Mouse (Mus musculus) forebrain, embryonic 16.5 days (tissue): ENCODE results near the gene Gm34653. TPM values are rescaled to one million over a fixed set of nuclear protein-coding genes. Genes with fewer than 3 reads are reported as not detected.
"Not testable (repeated sequence)": the region's sequence is repeated elsewhere in the genome, so short reads cannot be mapped to it uniquely, and the experiment has no call there.

Experiments used
- ATAC-seq: fragments of 200-750 bp; cut with Nextera tagmentation; 2 replicates; pipeline ENCODE4 v1.8.0; 2017; ENCODE audit warnings: mild to moderate bottlenecking, moderate library complexity
- H3K27ac ChIP-seq: fragments of 300-500 bp; sonication (generic); 2 replicates; pipeline ENCODE4 v1.5.1; 2014; ENCODE audit warnings: low read length, control low read depth
- H3K27me3 ChIP-seq: fragments of 300-500 bp; sonication (generic); replicated peaks from 2 replicates; pipeline ENCODE4 v1.6.1; 2014; ENCODE audit warnings: low read length; ENCODE audit not compliant: control insufficient read depth, insufficient read depth
- H3K36me3 ChIP-seq: fragments of 300-500 bp; sonication (generic); 2 replicates; pipeline ENCODE4 v1.6.1; 2014; ENCODE audit not compliant: control insufficient read depth, insufficient read depth
- H3K4me1 ChIP-seq: fragments of 300-500 bp; sonication (generic); replicated peaks from 2 replicates; pipeline ENCODE4 v1.6.1; 2014; ENCODE audit warnings: low read length; ENCODE audit not compliant: control insufficient read depth, insufficient read depth
- H3K4me2 ChIP-seq: fragments of 300-500 bp; sonication (generic); 2 replicates; pipeline ENCODE4 v1.6.1; 2014; ENCODE audit warnings: mild to moderate bottlenecking, low read length, control low read depth
- H3K4me3 ChIP-seq: fragments of 300-500 bp; sonication (generic); replicated peaks from 2 replicates; pipeline ENCODE4 v1.5.1; 2014; ENCODE audit warnings: mild to moderate bottlenecking, low read length, control low read depth
- H3K9ac ChIP-seq: fragments of 300-500 bp; sonication (generic); replicated peaks from 2 replicates; pipeline ENCODE4 v1.6.1; 2014; ENCODE audit warnings: low read depth, low read length, control low read depth
- H3K9me3 ChIP-seq: fragments of 300-500 bp; sonication (generic); 2 replicates; pipeline ENCODE4 v1.6.1; 2016; ENCODE audit warnings: low read length; ENCODE audit not compliant: control insufficient read depth
- WGBS: fragments of 180-500 bp; shearing (Covaris S2); extraction: QIAGEN DNeasy Blood & Tissue Kit; methylation state at CpG from one replicate; pipeline ENCODE4 v1.1.7; 2014; 5-methylcytosine and 5-hydroxymethylcytosine counted together
- polyA plus RNA-seq: library from polyadenylated mRNA; unstranded; fragments of >200 nt; fragmentation: Nextera tagmentation; extraction: Ambion mirVana; gene quantifications from 2 replicates; pipeline ENCODE4 v1.2.1, GENCODE M21; 2015

Gene Gm34653
- polyA plus RNA-seq, 1 experiment from 2014 or later = not detected

GRCm38 (mm10) chr2:34800371-34800770 lies 32.4 kb upstream of the Gm34653 start:
- Histone ChIP-seq H3K36me3 (no peaks in the 10 kb centered on the region), H3K4me2 (no peak overlapping the region), H3K4me1 (peaks cover 20% of the 10 kb centered on the region), H3K27me3 (no peaks in the 10 kb centered on the region), H3K4me3 (no peak overlapping the region), H3K27ac (no peak overlapping the region), H3K9me3 (no peaks in the 10 kb centered on the region), H3K9ac (no peak overlapping the region)
- whole genome bisulfite sequencing = 85% methylated on average over 7 of the region's 7 CpGs
- no peak for ATAC-seq

DNA sequence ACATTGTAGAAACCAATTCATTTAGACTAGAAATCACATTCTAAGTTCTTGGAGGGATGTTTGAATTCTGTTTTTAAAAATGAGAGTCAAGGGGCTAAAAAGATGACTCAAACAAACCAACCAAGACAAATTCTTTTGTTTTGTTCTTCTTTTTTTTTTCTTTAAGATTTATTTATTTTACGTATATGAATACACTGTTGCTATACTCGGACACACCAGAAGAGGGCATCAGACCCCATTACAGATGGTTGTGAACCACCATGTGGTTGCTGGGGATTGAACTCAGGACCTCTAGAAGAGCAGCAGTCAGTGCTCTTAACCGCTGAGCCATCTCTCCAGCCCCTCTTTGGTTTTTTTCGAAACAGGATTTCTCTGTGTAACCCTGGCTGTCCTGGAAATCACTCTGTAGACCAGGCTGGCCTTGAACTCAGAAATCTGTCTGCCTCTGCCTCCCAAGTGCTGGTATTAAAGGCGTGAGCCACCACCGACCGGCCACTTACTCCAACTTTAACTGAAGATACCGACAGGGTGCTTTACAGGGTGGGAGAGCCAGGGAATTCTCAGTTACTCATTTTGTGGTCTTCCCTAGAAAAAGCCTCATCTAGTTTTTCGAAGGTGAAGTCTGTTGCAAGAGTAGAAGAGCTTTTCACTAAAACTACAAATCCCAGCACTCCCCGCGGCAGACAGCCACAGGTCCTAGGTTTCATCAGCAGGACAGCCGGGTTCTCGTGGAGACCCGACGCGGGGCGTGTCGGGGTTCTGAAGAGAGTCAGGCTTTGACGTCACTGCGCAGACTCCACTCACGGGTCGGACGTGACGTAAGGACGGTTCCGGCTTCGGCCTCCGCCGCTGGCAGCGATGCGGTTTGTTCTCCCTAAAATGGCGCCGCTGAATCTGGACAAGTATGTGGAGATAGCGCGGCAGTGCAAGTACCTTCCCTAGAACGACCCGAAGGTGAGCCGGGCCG lies 31.0 kb upstream of the Gm34653 start:
- peaks cover 20% of the 10 kb centered on the region for H3K4me1 ChIP-seq
- no peaks in the 10 kb centered on the region; the same call in 1 of the 2 replicates for H3K36me3 ChIP-seq
- peak overlapping the region; percentile 62 for H3K4me3 ChIP-seq
- no peaks in the 10 kb centered on the region for H3K9me3 ChIP-seq
- H3K9ac ChIP-seq = peak overlapping the region; percentile 75
- H3K27ac ChIP-seq = peak overlapping the region; percentile 87
- ATAC-seq = peak; percentile 98
- no peaks in the 10 kb centered on the region for H3K27me3 ChIP-seq
- H3K4me2 ChIP-seq = peak overlapping the region; percentile 28; the same call in 1 of the 2 replicates
- 5% methylated on average over 39 of the region's 39 CpGs for WGBS

- peak overlapping the region; percentile 87 for H3K27ac ChIP-seq
- peak overlapping the region; percentile 75 for H3K9ac ChIP-seq
- not testable (repeated sequence) for H3K36me3 ChIP-seq, H3K27me3 ChIP-seq, H3K9me3 ChIP-seq
- peaks cover 20% of the 10 kb centered on the region for H3K4me1 ChIP-seq
- peak; percentile 53 for ATAC-seq
- peak overlapping the region; percentile 62 for H3K4me3 ChIP-seq
- WGBS = under 1% methylated on average over 25 of the region's 32 CpGs
- H3K4me2 ChIP-seq = peak overlapping the region; percentile 91
Observed at GRCm38 (mm10) chr2:34802565-34803245, 30.1 kb upstream of the Gm34653 start.

DNA sequence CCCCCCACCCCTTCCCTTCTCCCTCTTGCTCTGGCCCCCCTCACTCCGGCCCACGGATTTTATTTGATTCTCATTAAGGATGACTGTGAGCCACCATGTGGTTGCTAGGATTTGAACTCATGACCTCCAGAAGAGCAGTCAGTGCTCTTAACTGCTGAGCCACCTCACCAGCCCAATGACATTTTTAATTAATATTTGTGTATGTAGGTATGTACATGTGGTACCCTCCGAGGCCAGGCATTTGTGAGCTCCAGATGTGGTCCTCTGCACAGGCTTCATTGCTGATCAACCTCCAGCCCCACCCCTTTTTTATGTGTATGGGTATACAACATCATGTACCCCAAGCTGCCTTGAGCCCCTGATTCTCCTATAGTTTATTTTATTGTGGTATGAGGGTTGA lies 29.1 kb upstream of the Gm34653 start:
- no peak overlapping the region for H3K9ac ChIP-seq

DNA sequence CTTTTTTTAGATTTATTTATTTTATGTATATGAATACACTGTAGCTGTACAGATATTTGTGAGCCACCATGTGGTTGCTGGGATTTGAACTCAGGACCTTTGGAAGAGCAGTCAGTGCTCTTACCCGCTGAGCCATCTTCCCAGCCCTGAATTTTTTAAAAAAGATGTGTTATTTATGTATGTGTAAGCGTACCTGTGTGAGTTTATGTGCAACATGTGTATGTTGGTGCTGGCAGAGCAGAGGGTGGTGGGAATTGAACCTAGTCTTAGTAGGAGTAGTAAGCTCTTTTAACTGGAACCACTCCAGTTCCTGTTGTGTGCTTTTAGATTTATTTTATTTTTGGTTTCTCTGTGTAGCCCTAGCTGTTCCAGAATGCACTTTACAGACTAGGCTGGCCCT lies 28.6 kb upstream of the Gm34653 start:
- no peak for ATAC-seq
- H3K9me3 ChIP-seq = no peaks in the 10 kb centered on the region
- no peak overlapping the region for H3K27ac ChIP-seq
- H3K27me3 ChIP-seq = no peaks in the 10 kb centered on the region
- no peak overlapping the region for H3K9ac ChIP-seq
- H3K4me2 ChIP-seq = no peak overlapping the region
- H3K4me3 ChIP-seq = no peak overlapping the region
- no peaks in the 10 kb centered on the region; the same call in 1 of the 2 replicates for H3K36me3 ChIP-seq
- peaks cover 17% of the 10 kb centered on the region for H3K4me1 ChIP-seq
- WGBS = 93% methylated on average over 2 of the region's 2 CpGs

More for the DNA sequence above, 29.1 kb upstream of the Gm34653 start:
- no peak for ATAC-seq
- no peak overlapping the region for H3K27ac ChIP-seq
- peak overlapping the region; percentile 36 for H3K4me2 ChIP-seq
- H3K27me3 ChIP-seq = no peaks in the 10 kb centered on the region
- no peaks in the 10 kb centered on the region; the same call in 1 of the 2 replicates for H3K36me3 ChIP-seq
- no peaks in the 10 kb centered on the region for H3K9me3 ChIP-seq
- no peak overlapping the region for H3K4me3 ChIP-seq
- H3K4me1 ChIP-seq = peaks cover 20% of the 10 kb centered on the region
- WGBS = 79% methylated on average over 3 of the region's 3 CpGs

GRCm38 (mm10) chr2:34804815-34805214 lies 28.0 kb upstream of the Gm34653 start:
- Histone ChIP-seq H3K4me2 (no peak overlapping the region), H3K9me3 (no peaks in the 10 kb centered on the region), H3K4me3 (no peak overlapping the region), H3K36me3 (no peaks in the 10 kb centered on the region; the same call in 1 of the 2 replicates), H3K9ac (no peak overlapping the region), H3K27ac (no peak overlapping the region), H3K27me3 (no peaks in the 10 kb centered on the region), H3K4me1 (peaks cover 14% of the 10 kb centered on the region)
- ATAC-seq = no peak
- 75% methylated on average over 1 of the region's 1 CpGs for WGBS

- Histone ChIP-seq H3K4me2 (no peak overlapping the region), H3K4me3 (no peak overlapping the region), H3K27ac (no peak overlapping the region), H3K9me3 (no peaks in the 10 kb centered on the region), H3K4me1 (peaks cover 12% of the 10 kb centered on the region), H3K9ac (no peak overlapping the region), H3K27me3 (no peaks in the 10 kb centered on the region), H3K36me3 (no peaks in the 10 kb centered on the region; the same call in 1 of the 2 replicates)
- no peak for ATAC-seq
- 93% methylated on average over 10 of the region's 10 CpGs for WGBS
Observed at GRCm38 (mm10) chr2:34805364-34805950, 27.4 kb upstream of the Gm34653 start.

DNA sequence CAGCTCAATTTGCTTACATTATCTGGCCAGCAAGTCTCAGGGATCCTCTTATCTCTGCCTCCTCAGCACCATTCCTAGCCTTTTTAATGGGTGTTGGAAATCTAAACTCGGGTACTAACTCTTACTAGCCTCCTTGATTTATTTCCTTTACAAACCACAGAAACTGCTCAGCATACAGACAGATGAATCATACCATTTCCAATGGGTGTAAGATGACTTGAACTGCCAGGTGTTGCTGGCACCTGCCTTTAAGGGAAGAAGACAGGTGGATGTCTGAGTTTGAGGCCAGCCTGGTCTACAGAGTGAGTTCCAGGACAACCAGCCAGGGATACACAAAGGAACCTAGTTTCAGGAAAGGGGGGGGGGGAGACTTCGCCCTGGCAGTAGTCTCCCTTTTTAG lies 24.8 kb upstream of the Gm34653 start:
- Histone ChIP-seq H3K4me2 (no peak overlapping the region), H3K36me3 (peaks cover 6% of the 10 kb centered on the region), H3K4me3 (no peak overlapping the region), H3K27ac (no peak overlapping the region), H3K9ac (no peak overlapping the region), H3K4me1 (peaks cover 12% of the 10 kb centered on the region), H3K27me3 (no peaks in the 10 kb centered on the region), H3K9me3 (no peaks in the 10 kb centered on the region)
- 81% methylated on average over 2 of the region's 2 CpGs for WGBS
- no peak for ATAC-seq

GRCm38 (mm10) chr2:34809568-34809967 lies 23.2 kb upstream of the Gm34653 start:
- H3K9ac ChIP-seq = no peak overlapping the region
- H3K4me2 ChIP-seq = no peak overlapping the region
- no peaks in the 10 kb centered on the region; the same call in 1 of the 2 replicates for H3K4me1 ChIP-seq
- WGBS = 100% methylated on average over 1 of the region's 1 CpGs
- H3K27ac ChIP-seq = no peak overlapping the region
- H3K27me3 ChIP-seq = no peaks in the 10 kb centered on the region
- no peak for ATAC-seq
- no peaks in the 10 kb centered on the region for H3K9me3 ChIP-seq
- H3K36me3 ChIP-seq = peaks cover 11% of the 10 kb centered on the region
- no peak overlapping the region for H3K4me3 ChIP-seq
